Mouse (Mus musculus): ENCODE measurements at regions not wholly inside any gene's neighbourhood (a gene's known extent, or its start where the extent isn't known, plus 50 kb on each side); places are given as distances from the start of the nearest gene placed in this dataset.

- WGBS: 76% methylated on average over 6 of the region's 6 CpGs
- Histone ChIP-seq H3K27ac (ENCODE audit: low read length) (no peak overlapping the region), H3K4me3 (ENCODE audit: low read length) (no peak overlapping the region), H3K4me1 (ENCODE audit: insufficient read depth, low read length) (no peaks in the 10 kb centered on the region), H3K36me3 (ENCODE audit: insufficient read depth, low read length) (no peaks in the 10 kb centered on the region), H3K27me3 (ENCODE audit: insufficient read depth, low read length) (no peaks in the 10 kb centered on the region), H3K9ac (replicated peaks; ENCODE audit: low read length) (no peak overlapping the region), H3K9me3 (ENCODE audit: low read length) (no peaks in the 10 kb centered on the region), H3K4me2 (replicated peaks; ENCODE audit: low read depth, low read length) (no peak overlapping the region)
- no peak for ATAC-seq (ENCODE audit: low FRiP score, low TSS enrichment)
Measured at GRCm38 (mm10) chr12:54408906-54409305, 205.2 kb upstream of the Egln3 start.

GRCm38 (mm10) chr12:54407301-54407896, 203.7 kb upstream of the Egln3 start:
- Histone ChIP-seq H3K9ac (replicated peaks; ENCODE audit: low read length) (no peak overlapping the region), H3K4me3 (ENCODE audit: low read length) (no peak overlapping the region), H3K4me2 (replicated peaks; ENCODE audit: low read depth, low read length) (no peak overlapping the region), H3K27ac (ENCODE audit: low read length) (no peak overlapping the region), H3K36me3 (ENCODE audit: insufficient read depth, low read length) (no peaks in the 10 kb centered on the region), H3K27me3 (ENCODE audit: insufficient read depth, low read length) (no peaks in the 10 kb centered on the region), H3K9me3 (ENCODE audit: low read length) (no peaks in the 10 kb centered on the region), H3K4me1 (ENCODE audit: insufficient read depth, low read length) (no peaks in the 10 kb centered on the region)
- no peak for ATAC-seq (ENCODE audit: low FRiP score, low TSS enrichment)
- WGBS: 50% methylated on average over 6 of the region's 6 CpGs

GRCm38 (mm10) chr12:54405066-54405465, 201.4 kb upstream of the Egln3 start:
- H3K4me1 ChIP-seq (ENCODE audit: insufficient read depth, low read length): no peaks in the 10 kb centered on the region
- no peak overlapping the region for H3K4me2 ChIP-seq (replicated peaks; ENCODE audit: low read depth, low read length)
- H3K36me3 ChIP-seq (ENCODE audit: insufficient read depth, low read length): no peaks in the 10 kb centered on the region
- WGBS: 78% methylated on average over 14 of the region's 14 CpGs
- no peak overlapping the region for H3K9ac ChIP-seq (replicated peaks; ENCODE audit: low read length)
- no peak overlapping the region for H3K27ac ChIP-seq (ENCODE audit: low read length)
- no peaks in the 10 kb centered on the region for H3K9me3 ChIP-seq (ENCODE audit: low read length)
- no peak for ATAC-seq (ENCODE audit: low FRiP score, low TSS enrichment)
- no peaks in the 10 kb centered on the region for H3K27me3 ChIP-seq (ENCODE audit: insufficient read depth, low read length)
- H3K4me3 ChIP-seq (ENCODE audit: low read length): no peak overlapping the region

GRCm38 (mm10) chr12:54402591-54402990, 198.9 kb upstream of the Egln3 start:
- ATAC-seq (ENCODE audit: low FRiP score, low TSS enrichment): no peak
- WGBS: 89% methylated on average over 6 of the region's 6 CpGs
- no peaks in the 10 kb centered on the region for H3K27me3 ChIP-seq (ENCODE audit: insufficient read depth, low read length)
- H3K36me3 ChIP-seq (ENCODE audit: insufficient read depth, low read length): no peaks in the 10 kb centered on the region
- H3K9me3 ChIP-seq (ENCODE audit: low read length): no peaks in the 10 kb centered on the region
- no peaks in the 10 kb centered on the region for H3K4me1 ChIP-seq (ENCODE audit: insufficient read depth, low read length)
- H3K4me3 ChIP-seq (ENCODE audit: low read length): no peak overlapping the region
- no peak overlapping the region for H3K9ac ChIP-seq (replicated peaks; ENCODE audit: low read length)
- H3K4me2 ChIP-seq (replicated peaks; ENCODE audit: low read depth, low read length): no peak overlapping the region
- H3K27ac ChIP-seq (ENCODE audit: low read length): no peak overlapping the region

- no peak overlapping the region for H3K27ac ChIP-seq (ENCODE audit: low read length)
- no peak overlapping the region for H3K4me2 ChIP-seq (replicated peaks; ENCODE audit: low read depth, low read length)
- no peak overlapping the region for H3K9ac ChIP-seq (replicated peaks; ENCODE audit: low read length)
- no peaks in the 10 kb centered on the region for H3K36me3 ChIP-seq (ENCODE audit: insufficient read depth, low read length)
- no peaks in the 10 kb centered on the region for H3K9me3 ChIP-seq (ENCODE audit: low read length)
- ATAC-seq (ENCODE audit: low FRiP score, low TSS enrichment): no peak
- 76% methylated on average over 1 of the region's 1 CpGs for WGBS
- no peaks in the 10 kb centered on the region for H3K27me3 ChIP-seq (ENCODE audit: insufficient read depth, low read length)
- no peaks in the 10 kb centered on the region for H3K4me1 ChIP-seq (ENCODE audit: insufficient read depth, low read length)
- H3K4me3 ChIP-seq (ENCODE audit: low read length): no peak overlapping the region
Measured at GRCm38 (mm10) chr12:54401665-54402064, 198.0 kb upstream of the Egln3 start.

GRCm38 (mm10) chr12:54400084-54400483, 196.4 kb upstream of the Egln3 start:
- ATAC-seq (ENCODE audit: low FRiP score, low TSS enrichment): no peak
- Histone ChIP-seq H3K4me2 (replicated peaks; ENCODE audit: low read depth, low read length) (no peak overlapping the region), H3K9me3 (ENCODE audit: low read length) (no peaks in the 10 kb centered on the region), H3K4me3 (ENCODE audit: low read length) (no peak overlapping the region), H3K9ac (replicated peaks; ENCODE audit: low read length) (no peak overlapping the region), H3K4me1 (ENCODE audit: insufficient read depth, low read length) (no peaks in the 10 kb centered on the region), H3K27ac (ENCODE audit: low read length) (no peak overlapping the region), H3K36me3 (ENCODE audit: insufficient read depth, low read length) (no peaks in the 10 kb centered on the region), H3K27me3 (ENCODE audit: insufficient read depth, low read length) (no peaks in the 10 kb centered on the region)
- WGBS: 72% methylated on average over 5 of the region's 5 CpGs

- WGBS: 52% methylated on average over 6 of the region's 6 CpGs
- Histone ChIP-seq H3K4me2 (replicated peaks; ENCODE audit: low read depth, low read length) (no peak overlapping the region), H3K27ac (ENCODE audit: low read length) (no peak overlapping the region), H3K4me1 (ENCODE audit: insufficient read depth, low read length) (no peaks in the 10 kb centered on the region), H3K9me3 (ENCODE audit: low read length) (no peaks in the 10 kb centered on the region), H3K9ac (replicated peaks; ENCODE audit: low read length) (no peak overlapping the region), H3K27me3 (ENCODE audit: insufficient read depth, low read length) (no peaks in the 10 kb centered on the region), H3K36me3 (ENCODE audit: insufficient read depth, low read length) (no peaks in the 10 kb centered on the region), H3K4me3 (ENCODE audit: low read length) (no peak overlapping the region)
- no peak for ATAC-seq (ENCODE audit: low FRiP score, low TSS enrichment)
Measured at GRCm38 (mm10) chr12:54398080-54398479, 194.4 kb upstream of the Egln3 start.

GRCm38 (mm10) chr12:54396952-54397351, 193.3 kb upstream of the Egln3 start:
- Histone ChIP-seq H3K9ac (replicated peaks; ENCODE audit: low read length) (no peak overlapping the region), H3K36me3 (ENCODE audit: insufficient read depth, low read length) (no peaks in the 10 kb centered on the region), H3K4me2 (replicated peaks; ENCODE audit: low read depth, low read length) (no peak overlapping the region), H3K27ac (ENCODE audit: low read length) (no peak overlapping the region), H3K4me3 (ENCODE audit: low read length) (no peak overlapping the region), H3K9me3 (ENCODE audit: low read length) (no peaks in the 10 kb centered on the region), H3K27me3 (ENCODE audit: insufficient read depth, low read length) (no peaks in the 10 kb centered on the region), H3K4me1 (ENCODE audit: insufficient read depth, low read length) (no peaks in the 10 kb centered on the region)
- no peak for ATAC-seq (ENCODE audit: low FRiP score, low TSS enrichment)

GRCm38 (mm10) chr12:54396341-54396740, 192.7 kb upstream of the Egln3 start:
- WGBS: 73% methylated on average over 5 of the region's 5 CpGs
- no peaks in the 10 kb centered on the region for H3K36me3 ChIP-seq (ENCODE audit: insufficient read depth, low read length)
- H3K27ac ChIP-seq (ENCODE audit: low read length): no peak overlapping the region
- H3K27me3 ChIP-seq (ENCODE audit: insufficient read depth, low read length): no peaks in the 10 kb centered on the region
- H3K9ac ChIP-seq (replicated peaks; ENCODE audit: low read length): no peak overlapping the region
- no peaks in the 10 kb centered on the region for H3K4me1 ChIP-seq (ENCODE audit: insufficient read depth, low read length)
- no peak for ATAC-seq (ENCODE audit: low FRiP score, low TSS enrichment)
- H3K4me3 ChIP-seq (ENCODE audit: low read length): no peak overlapping the region
- no peaks in the 10 kb centered on the region for H3K9me3 ChIP-seq (ENCODE audit: low read length)
- H3K4me2 ChIP-seq (replicated peaks; ENCODE audit: low read depth, low read length): no peak overlapping the region

- Histone ChIP-seq H3K4me3 (ENCODE audit: low read length) (no peak overlapping the region), H3K4me2 (replicated peaks; ENCODE audit: low read depth, low read length) (no peak overlapping the region), H3K4me1 (ENCODE audit: insufficient read depth, low read length) (no peaks in the 10 kb centered on the region), H3K9ac (replicated peaks; ENCODE audit: low read length) (no peak overlapping the region), H3K27me3 (ENCODE audit: insufficient read depth, low read length) (no peaks in the 10 kb centered on the region), H3K36me3 (ENCODE audit: insufficient read depth, low read length) (no peaks in the 10 kb centered on the region), H3K9me3 (ENCODE audit: low read length) (no peaks in the 10 kb centered on the region), H3K27ac (ENCODE audit: low read length) (no peak overlapping the region)
- ATAC-seq (ENCODE audit: low FRiP score, low TSS enrichment): no peak
- WGBS: 46% methylated on average over 4 of the region's 4 CpGs
Measured at GRCm38 (mm10) chr12:54385401-54385800, 181.7 kb upstream of the Egln3 start.
